Mouse (Mus musculus) stomach, embryonic 16.5 days (tissue): Measurements from ENCODE around the gene Shbg. TPM values are rescaled to one million over a fixed set of nuclear protein-coding genes. Genes with fewer than 3 reads are reported as not detected.
"Not testable (repeated sequence)": the region's sequence is repeated elsewhere in the genome, so short reads cannot be mapped to it uniquely, and the experiment has no call there.

Experiments
- ATAC-seq: fragments of 200-750 bp; cut with Nextera tagmentation; 2 replicates; pipeline ENCODE4 v1.8.0; 2017; ENCODE audit warnings: moderate number of reproducible peaks, moderate TSS enrichment; ENCODE audit not compliant: insufficient read depth, low FRiP score
- H3K27ac ChIP-seq: fragments of 300-500 bp; sonication (generic); 2 replicates; pipeline ENCODE4 v1.5.1; 2014; ENCODE audit warnings: low read length
- H3K27me3 ChIP-seq: fragments of 300-500 bp; sonication (generic); 2 replicates; pipeline ENCODE4 v1.6.1; 2014; ENCODE audit warnings: low read length, control low read depth, mixed read lengths; ENCODE audit not compliant: control insufficient read depth, insufficient read depth
- H3K36me3 ChIP-seq: fragments of 300-500 bp; sonication (generic); 2 replicates; pipeline ENCODE4 v1.6.1; 2014; ENCODE audit warnings: low read length; ENCODE audit not compliant: control insufficient read depth, insufficient read depth
- H3K4me1 ChIP-seq: fragments of 300-500 bp; sonication (generic); 2 replicates; pipeline ENCODE4 v1.6.1; 2014; ENCODE audit warnings: low read length, control low read depth, mixed read lengths; ENCODE audit not compliant: control insufficient read depth, insufficient read depth
- H3K4me2 ChIP-seq: fragments of 300-500 bp; sonication (generic); 2 replicates; pipeline ENCODE4 v1.6.1; 2014; ENCODE audit warnings: low read depth, low read length, mixed read lengths
- H3K4me3 ChIP-seq: fragments of 300-500 bp; sonication (generic); replicated peaks from 2 replicates; pipeline ENCODE4 v1.5.1; 2014; ENCODE audit warnings: mild to moderate bottlenecking, low read length
- H3K9ac ChIP-seq: fragments of 300-500 bp; sonication (generic); 2 replicates; pipeline ENCODE4 v1.6.1; 2014; ENCODE audit warnings: low read length
- H3K9me3 ChIP-seq: fragments of 300-500 bp; sonication (generic); replicated peaks from 2 replicates; pipeline ENCODE4 v1.6.1; 2016; ENCODE audit warnings: low read length, control low read depth; ENCODE audit not compliant: control insufficient read depth
- WGBS: fragments of 180-500 bp; shearing (Covaris S2); extraction: QIAGEN DNeasy Blood & Tissue Kit; methylation state at CpG from one replicate; pipeline ENCODE4 v1.1.7; 2014; 5-methylcytosine and 5-hydroxymethylcytosine counted together
- polyA plus RNA-seq: library from polyadenylated mRNA; unstranded; fragments of >200 nt; fragmentation: Nextera tagmentation; extraction: Ambion mirVana; gene quantifications from 2 replicates; pipeline ENCODE4 v1.2.1, GENCODE M21; 2015

The Shbg gene
- polyA plus RNA-seq, 1 experiment from 2014 or later = 2.2 TPM

DNA sequence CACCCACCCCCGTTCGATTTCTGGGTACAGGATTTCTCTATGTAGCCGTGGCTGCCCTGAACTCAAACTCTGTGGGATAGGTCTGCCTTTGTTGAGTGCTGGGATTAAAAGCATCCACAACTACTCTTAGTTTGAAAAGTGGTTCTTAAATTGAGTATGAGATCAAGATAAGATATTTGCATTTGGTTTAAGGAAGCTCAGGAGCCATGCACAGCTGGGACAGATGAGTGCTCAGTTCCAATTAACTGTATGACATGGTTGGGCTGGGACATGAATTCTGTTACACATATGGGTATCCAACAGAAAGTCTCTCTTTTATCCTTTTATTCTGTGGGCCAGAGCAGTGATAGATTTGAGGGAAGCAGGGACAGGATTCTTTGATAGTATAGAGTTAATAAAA, 17.8 kb upstream of the Shbg start:
- Histone ChIP-seq H3K4me1 (peaks cover 13% of the 10 kb centered on the region), H3K4me3 (no peak overlapping the region), H3K36me3 (no peaks in the 10 kb centered on the region), H3K4me2 (peak overlapping the region; percentile 23; the same call in 1 of the 2 replicates), H3K9me3 (no peaks in the 10 kb centered on the region), H3K27ac (no peak overlapping the region), H3K27me3 (no peaks in the 10 kb centered on the region), H3K9ac (no peak overlapping the region)
- WGBS = 73% methylated on average over 3 of the region's 3 CpGs
- no peak for ATAC-seq

DNA sequence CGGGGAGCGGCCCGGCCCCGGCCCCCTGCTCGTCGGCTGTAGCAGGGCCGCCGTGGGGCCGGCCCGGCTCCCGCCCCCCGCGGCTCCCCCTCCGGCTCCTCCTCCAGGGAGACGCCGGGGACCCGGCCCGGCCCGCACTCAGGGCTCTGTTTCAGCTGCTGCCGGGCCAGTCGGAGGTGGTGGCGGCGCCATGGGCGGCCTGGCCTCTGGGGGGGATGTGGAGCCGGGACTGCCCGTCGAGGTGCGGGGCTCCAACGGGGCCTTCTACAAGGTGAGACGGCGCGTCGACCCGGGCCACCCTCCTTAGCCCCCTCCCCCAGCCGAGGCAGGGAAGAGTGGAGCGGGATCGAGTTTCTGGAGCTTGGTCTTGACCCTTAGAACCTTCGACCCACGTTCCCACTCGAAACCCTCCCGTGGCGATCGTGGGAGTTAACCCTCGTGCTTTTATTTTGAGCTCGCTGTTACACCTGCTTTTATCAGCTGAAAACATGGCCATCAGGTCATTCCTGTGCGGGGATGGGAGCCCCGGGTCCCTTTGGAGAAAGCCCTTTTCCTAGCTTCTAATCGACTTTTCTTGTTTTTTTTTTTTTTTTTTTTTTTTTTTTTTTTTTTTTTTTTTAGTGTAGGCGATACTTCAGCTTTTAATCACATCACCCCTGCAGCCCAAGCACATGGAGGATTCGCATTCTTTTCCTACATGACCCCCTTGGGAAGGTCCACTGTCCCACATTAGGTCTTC, 15.6 kb upstream of the Shbg start:
- peak overlapping the region; percentile 97 for H3K27ac ChIP-seq
- ATAC-seq = peak; percentile 70

GRCm38 (mm10) chr11:69632284-69633089, 14.8 kb upstream of the Shbg start, which contains the start of gene Fxr2:
Gene Fxr2 (plus strand): TSS chr11:69632990.
- under 1% methylated on average over 37 of the region's 56 CpGs for WGBS
- Histone ChIP-seq H3K36me3 (no peaks in the 10 kb centered on the region), H3K9me3 (no peaks in the 10 kb centered on the region), H3K4me1 (peaks cover 13% of the 10 kb centered on the region), H3K4me3 (peak within 1 kb of the TSS; percentile 98), H3K4me2 (peak within 1 kb of the TSS; percentile 73), H3K27ac (peak within 1 kb of the TSS; percentile 97), H3K9ac (peak within 1 kb of the TSS; percentile 99), H3K27me3 (no peaks in the 10 kb centered on the region)
- ATAC-seq = peak; percentile 99

More for the DNA sequence above, 15.6 kb upstream of the Shbg start:
- no peaks in the 10 kb centered on the region for H3K9me3 ChIP-seq
- H3K36me3 ChIP-seq = no peaks in the 10 kb centered on the region
- 1% methylated on average over 43 of the region's 50 CpGs for WGBS
- H3K4me3 ChIP-seq = peak overlapping the region; percentile 98
- H3K4me2 ChIP-seq = peak overlapping the region; percentile 73
- H3K4me1 ChIP-seq = peaks cover 13% of the 10 kb centered on the region
- no peaks in the 10 kb centered on the region for H3K27me3 ChIP-seq
- peak overlapping the region; percentile 99 for H3K9ac ChIP-seq

DNA sequence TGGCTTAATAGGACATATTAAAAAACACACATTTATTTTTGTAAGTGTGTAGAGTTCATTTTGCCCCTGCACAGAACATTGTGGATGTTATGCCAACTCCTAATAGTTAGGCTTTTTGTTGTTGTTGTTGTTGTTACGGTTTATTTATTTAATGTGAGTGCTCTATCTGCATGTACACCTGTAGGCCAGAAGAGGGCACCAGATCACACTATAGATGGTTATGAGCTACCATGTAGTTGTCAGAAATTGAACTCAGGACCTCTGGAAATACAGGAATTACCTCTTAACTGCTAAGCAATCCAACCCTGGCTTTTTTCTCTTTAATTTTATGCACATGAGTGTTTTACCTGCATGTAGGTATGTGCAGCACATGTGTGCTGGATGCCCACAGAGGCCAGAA, 12.1 kb upstream of the Shbg start:
- Histone ChIP-seq H3K27ac (no peak overlapping the region), H3K27me3 (no peaks in the 10 kb centered on the region), H3K4me3 (no peak overlapping the region), H3K4me1 (peaks cover 6% of the 10 kb centered on the region), H3K4me2 (no peak overlapping the region), H3K36me3 (no peaks in the 10 kb centered on the region), H3K9me3 (no peaks in the 10 kb centered on the region), H3K9ac (no peak overlapping the region)
- ATAC-seq = no peak
- WGBS = 62% methylated on average over 1 of the region's 1 CpGs

- no peaks in the 10 kb centered on the region for H3K36me3 ChIP-seq
- ATAC-seq = no peak
- no peaks in the 10 kb centered on the region for H3K9me3 ChIP-seq
- no peak overlapping the region for H3K9ac ChIP-seq
- H3K4me1 ChIP-seq = no peaks in the 10 kb centered on the region
- no peak overlapping the region for H3K27ac ChIP-seq
- H3K27me3 ChIP-seq = no peaks in the 10 kb centered on the region
- 33% methylated on average over 6 of the region's 6 CpGs for WGBS
- H3K4me2 ChIP-seq = no peak overlapping the region
- H3K4me3 ChIP-seq = no peak overlapping the region
These were observed 10.6 kb upstream of the Shbg start for GRCm38 (mm10) chr11:69628286-69628685.

DNA sequence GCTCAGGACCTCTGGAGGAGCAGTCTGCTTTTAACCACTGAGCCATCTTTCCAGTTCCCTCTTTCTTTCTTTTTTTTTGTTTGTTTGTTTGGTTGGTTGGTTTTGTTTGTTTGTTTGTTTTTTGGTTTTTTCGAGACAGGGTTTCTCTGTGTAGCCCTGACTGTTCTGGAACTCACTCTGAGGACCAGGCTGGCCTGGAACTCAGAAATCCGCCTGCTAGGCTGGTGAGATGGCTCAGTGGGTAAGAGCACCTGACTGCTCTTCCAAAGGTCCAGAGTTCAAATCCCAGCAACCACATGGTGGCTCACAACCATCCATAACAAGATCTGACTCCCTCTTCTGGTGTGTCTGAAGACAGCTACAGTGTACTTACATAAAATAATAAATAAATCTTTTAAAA, 6.6 kb upstream of the Shbg start:
- not testable (repeated sequence) for H3K4me2 ChIP-seq, H3K27ac ChIP-seq, H3K36me3 ChIP-seq, H3K27me3 ChIP-seq, ATAC-seq, H3K4me1 ChIP-seq, H3K9me3 ChIP-seq, H3K9ac ChIP-seq, H3K4me3 ChIP-seq
- WGBS = 75% methylated on average over 2 of the region's 2 CpGs

- Histone ChIP-seq H3K4me1 (peaks cover 3% of the 10 kb centered on the region; the same call in 1 of the 2 replicates), H3K9me3 (no peaks in the 10 kb centered on the region), H3K27me3 (no peaks in the 10 kb centered on the region), H3K9ac (no peak overlapping the region; the same call in 1 of the 2 replicates), H3K4me3 (0 out of 2 replicates have a peak overlapping the region, but pooled peaks have one; percentile 65), H3K4me2 (peak overlapping the region; percentile 66; the same call in 1 of the 2 replicates), H3K27ac (no peak overlapping the region), H3K36me3 (no peaks in the 10 kb centered on the region)
- no peak for ATAC-seq
- 67% methylated on average over 4 of the region's 4 CpGs for WGBS
These were observed 5.3 kb upstream of the Shbg start for GRCm38 (mm10) chr11:69623006-69623405.

DNA sequence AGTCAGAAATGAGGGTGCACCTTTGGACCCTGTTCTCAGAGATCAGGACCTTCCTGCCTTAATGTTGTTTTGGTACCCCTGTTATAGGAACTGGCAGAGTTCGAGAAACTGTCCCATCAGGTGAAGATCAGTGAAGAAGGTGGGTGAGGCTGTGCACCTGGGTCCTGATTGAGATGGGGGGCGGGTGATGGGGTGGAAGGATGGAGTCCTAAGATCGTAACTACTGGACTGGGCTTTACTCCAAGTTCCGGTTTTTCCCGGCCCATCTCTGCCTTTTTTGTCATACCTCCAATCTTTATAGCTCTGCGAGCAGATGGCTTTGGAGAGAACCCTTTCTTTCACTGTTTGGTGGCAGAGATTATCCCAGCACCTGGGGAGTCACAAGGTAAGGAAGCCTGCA, 4.7 kb upstream of the Shbg start:
- ATAC-seq = peak; percentile 32; the same call in 1 of the 2 replicates
- Histone ChIP-seq H3K27me3 (no peaks in the 10 kb centered on the region), H3K36me3 (no peaks in the 10 kb centered on the region), H3K9ac (peak overlapping the region; percentile 79), H3K9me3 (no peaks in the 10 kb centered on the region), H3K4me1 (peaks cover 3% of the 10 kb centered on the region; the same call in 1 of the 2 replicates), H3K4me2 (peak overlapping the region; percentile 66), H3K27ac (no peak overlapping the region; the same call in 1 of the 2 replicates), H3K4me3 (peak overlapping the region; percentile 65)
- WGBS = 27% methylated on average over 6 of the region's 6 CpGs
